20 mouse cellular contexts compared by ENCODE assay signal in the genomic region with DNA sequence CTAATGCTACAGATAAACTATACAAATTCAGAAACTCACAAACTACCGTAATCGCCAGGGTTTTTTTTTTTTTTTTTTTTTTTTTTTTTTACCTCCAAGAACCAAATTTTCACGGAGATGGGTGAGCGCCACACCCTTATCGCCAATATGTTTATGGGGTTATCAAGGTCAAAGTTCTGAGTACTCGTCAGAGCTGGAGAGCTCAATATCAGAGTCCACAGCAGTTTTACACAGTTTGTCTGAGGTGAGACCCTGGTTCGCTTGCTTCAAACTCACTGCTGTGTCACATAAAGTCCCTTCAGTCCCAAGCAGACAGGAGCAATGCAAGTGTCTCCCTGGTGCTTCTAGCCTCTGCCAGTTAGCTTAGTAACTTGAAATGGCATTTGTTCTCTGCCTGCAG.
DNase-seq lines count a peak whose midpoint lies in the region; ATAC-seq and TF ChIP-seq lines count a peak whose summit lies in the region.
"Had no signal": no experiment of that assay in that cellular context is flagged by ENCODE, and none has a peak within 500 bp of the region (broad histone marks: within the 10 kb centered on the region; RNA-seq: fewer than 3 reads in every experiment).

No protein-coding gene starts in this region.

- no peak overlapping the region for H3K4me2 ChIP-seq in intestine, embryonic 15.5 days (replicated peaks)
- H3K4me2 ChIP-seq: embryonic facial prominence, embryonic 12.5 days; forebrain, embryonic 15.5 days; heart, embryonic 11.5 days; heart, embryonic 15.5 days; hindbrain, embryonic 13.5 days had no signal

- peak; percentile 36; the same call in 1 of the 2 replicates for ATAC-seq in intestine, embryonic 15.5 days
- peak; percentile 59 for ATAC-seq in megakaryocyte-erythroid progenitor cell, adult 5-6 weeks (replicated peaks; ENCODE audit: low FRiP score, low TSS enrichment, poor library complexity, severe bottlenecking)
- ATAC-seq: forebrain, embryonic 15.5 days; hindbrain, postnatal 0 days; Patski had no signal

- H3K9me3 ChIP-seq in intestine, embryonic 15.5 days = no peaks in the 10 kb centered on the region
- H3K9me3 ChIP-seq in forebrain, embryonic 10.5 days = no peaks in the 10 kb centered on the region
- H3K9me3 ChIP-seq: embryonic facial prominence, embryonic 12.5 days; forebrain, embryonic 15.5 days; heart, embryonic 15.5 days; hindbrain, embryonic 13.5 days had no signal

- no peaks in the 10 kb centered on the region for H3K36me3 ChIP-seq in intestine, embryonic 15.5 days
- no peaks in the 10 kb centered on the region for H3K36me3 ChIP-seq in forebrain, embryonic 10.5 days (replicated peaks)
- H3K36me3 ChIP-seq: embryonic facial prominence, embryonic 12.5 days; forebrain, embryonic 15.5 days; heart, embryonic 15.5 days; hindbrain, embryonic 13.5 days had no signal

- H3K9ac ChIP-seq in intestine, embryonic 15.5 days = no peak overlapping the region
- H3K9ac ChIP-seq: embryonic facial prominence, embryonic 12.5 days; forebrain, embryonic 15.5 days; heart, embryonic 15.5 days; hindbrain, embryonic 13.5 days had no signal

- DNase-seq in gastrocnemius, adult 2 months = no peak
- no peak for DNase-seq in gastrocnemius, postnatal 36 days
- no peak for DNase-seq in left cerebral cortex, adult 11 months (ENCODE audit: low spot score)
- no peak for DNase-seq in embryo, embryonic 11 days
- DNase-seq in forebrain, embryonic 10.5 days (ENCODE audit: extremely low spot score, low spot score) = no peak
- DNase-seq: adrenal gland, postnatal 25 days; cerebellum, adult 2 months; cerebellum, postnatal 10 days; gastrocnemius, postnatal 10 days; heart, adult 2 months; heart, postnatal 14 days had no signal

- no peak overlapping the region for H3K4me3 ChIP-seq in gastrocnemius, adult 2 months
- no peak overlapping the region for H3K4me3 ChIP-seq in intestine, embryonic 15.5 days (replicated peaks)
- H3K4me3 ChIP-seq in forebrain, embryonic 10.5 days = no peak overlapping the region
- H3K4me3 ChIP-seq: embryonic facial prominence, embryonic 12.5 days; forebrain, embryonic 15.5 days; heart, adult 2 months; heart, embryonic 15.5 days; hindbrain, embryonic 13.5 days had no signal

- no peak for TF ChIP-seq CTCF in gastrocnemius, adult 2 months (IDR thresholded peaks at IDR 0.05)

- H3K27me3 ChIP-seq in intestine, embryonic 15.5 days (replicated peaks) = no peaks in the 10 kb centered on the region
- no peaks in the 10 kb centered on the region for H3K27me3 ChIP-seq in forebrain, embryonic 10.5 days (ENCODE audit: poor library complexity, severe bottlenecking)
- H3K27me3 ChIP-seq: embryonic facial prominence, embryonic 12.5 days; forebrain, embryonic 15.5 days; heart, embryonic 15.5 days; hindbrain, embryonic 13.5 days; Patski had no signal

- 83% methylated on average over 7 of the region's 7 CpGs for WGBS in intestine, embryonic 15.5 days
- 89% methylated on average over 7 of the region's 7 CpGs for WGBS in forebrain, embryonic 10.5 days

- intact Hi-C loops in gastrocnemius, adult 2 months (cut with DNase I) = loop anchor here (10.0 kb wide), 1 partner anchor 330 kb away; no protein-coding TSS in a partner anchor
- intact Hi-C loops in gastrocnemius, postnatal 36 days (cut with DNase I) = no loop called here

- H3K4me1 ChIP-seq in intestine, embryonic 15.5 days (replicated peaks) = peaks cover 16% of the 10 kb centered on the region
- peaks cover 4% of the 10 kb centered on the region for H3K4me1 ChIP-seq in forebrain, embryonic 10.5 days
- H3K4me1 ChIP-seq: forebrain, embryonic 15.5 days; hindbrain, embryonic 13.5 days had no signal

- peak overlapping the region; percentile 86 for H3K27ac ChIP-seq in gastrocnemius, adult 2 months
- H3K27ac ChIP-seq in intestine, embryonic 15.5 days = no peak overlapping the region
- no peak overlapping the region for H3K27ac ChIP-seq in forebrain, embryonic 10.5 days
- H3K27ac ChIP-seq: forebrain, embryonic 15.5 days; heart, embryonic 15.5 days; hindbrain, embryonic 13.5 days; hindbrain, postnatal 0 days had no signal
